Mouse (Mus musculus) sigmoid colon, adult 10 weeks (tissue): Measurements from ENCODE around the gene Glipr1. TPM values are rescaled to one million over a fixed set of nuclear protein-coding genes. Genes with fewer than 3 reads are reported as not detected.

Experiments
- polyA plus RNA-seq: library from polyadenylated mRNA; stranded (reverse); fragments of 350-450 nt; fragmentation: Illumina TruSeq; extraction: RNeasy Lipid Tissue Mini Kit (QIAGEN cat#74804); gene quantifications from one replicate; pipeline ENCODE4 v1.2.3, GENCODE M21; 2014; ENCODE audit warnings: low read depth, low replicate concordance

Gene Glipr1
- polyA plus RNA-seq: 49.4 TPM

DNA sequence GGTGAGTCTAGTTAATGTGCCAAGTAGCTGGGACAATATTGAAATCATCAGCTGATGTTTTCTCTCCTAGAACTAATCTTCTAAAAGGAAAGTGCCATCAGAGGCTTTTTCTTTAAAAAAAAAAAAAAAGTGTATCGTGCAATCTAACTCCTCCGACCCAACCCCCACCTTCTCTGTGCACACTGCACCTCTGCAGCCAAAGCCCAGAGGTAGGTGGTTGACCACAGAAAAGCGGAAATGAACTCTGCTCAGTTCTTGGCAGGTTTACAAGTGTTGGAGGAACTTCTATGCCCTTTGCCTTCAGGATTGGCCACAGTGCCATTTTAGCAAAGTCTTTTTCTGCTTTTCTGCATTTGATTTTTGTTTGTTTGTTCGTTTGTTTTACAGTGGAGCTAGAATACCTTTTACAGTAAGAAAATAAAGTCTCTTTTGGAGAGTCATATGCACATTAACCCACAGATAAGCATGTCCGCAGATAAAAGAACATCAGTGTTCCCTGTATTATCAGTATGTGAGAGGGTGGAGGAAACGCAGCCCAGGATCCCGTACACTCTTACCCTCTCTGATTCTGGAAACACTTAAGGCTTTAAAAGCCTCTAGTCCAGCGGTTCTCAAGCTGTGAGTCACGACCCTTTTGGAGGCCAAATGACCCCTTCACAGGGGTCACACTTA, at the start of gene Glipr1:
Gene Glipr1 (minus strand): TSS at position 88 of the 672 bp plus-strand sequence.

GRCm38 (mm10) chr10:111972542-111973361, 29.7 kb downstream of the Glipr1 start, which contains the start of gene Krr1:
Krr1 (plus strand) TSS chr10:111972664.

Other genes starting within 250 kb of the Glipr1 start
- gene Krr1, start 30.0 kb downstream of the Glipr1 start, polyA plus RNA-seq: 41.7 TPM
- gene Glipr1l1, start 57.6 kb upstream of the Glipr1 start, polyA plus RNA-seq: not detected
- gene Glipr1l2, start 80.7 kb upstream of the Glipr1 start, polyA plus RNA-seq: not detected
- gene Glipr1l3, start 157.7 kb upstream of the Glipr1 start, polyA plus RNA-seq: not detected
- gene Caps2, start 161.0 kb upstream of the Glipr1 start, polyA plus RNA-seq: 0.19 TPM